Mouse (Mus musculus) testis, adult 2 months (tissue): ENCODE results near the gene Map2k3.

Experiments used
- CTCF ChIP-seq: fragments of 200-500 bp; IDR thresholded peaks from 2 replicates; pipeline ENCODE4 v1.5.1; 2012; ENCODE audit warnings: low read depth, mild to moderate bottlenecking, inconsistent platforms, low read length, moderate library complexity; ENCODE audit not compliant: control insufficient read depth, insufficient read depth, insufficient replicate concordance
- POLR2A ChIP-seq: fragments of 200-500 bp; IDR thresholded peaks from 2 replicates; pipeline ENCODE4 v1.6.1; 2012; ENCODE audit warnings: low read depth, mild to moderate bottlenecking, inconsistent platforms, low read length, moderate library complexity; ENCODE audit not compliant: control insufficient read depth

DNA sequence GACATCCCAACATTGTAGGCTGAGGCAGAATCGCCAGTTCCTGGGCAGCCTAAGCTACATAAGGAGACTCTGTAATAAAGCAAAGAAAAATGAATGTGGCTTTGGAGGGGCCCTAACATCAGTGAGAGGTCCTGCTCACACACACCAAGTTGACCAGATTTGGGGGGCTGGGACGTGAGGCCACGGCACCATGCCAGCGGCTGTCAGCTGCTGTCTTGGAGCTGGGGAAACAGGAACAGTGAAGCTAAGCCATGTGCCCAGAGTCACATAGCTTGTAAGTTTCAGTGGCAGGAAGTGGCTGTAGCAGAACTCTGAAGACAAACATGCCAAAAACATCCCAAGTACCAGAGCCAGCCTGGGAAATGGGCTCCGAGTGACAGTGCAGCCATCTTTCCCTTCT lies 48.0 kb downstream of the Map2k3 start:
- TF ChIP-seq CTCF (no peak), POLR2A (no peak)
